Mouse (Mus musculus) embryonic facial prominence, embryonic 11.5 days (tissue): ENCODE results near the gene Sema3f. TPM values are rescaled to one million over a fixed set of nuclear protein-coding genes. Genes with fewer than 3 reads are reported as not detected.

Source experiments
- ATAC-seq: fragments of 200-750 bp; cut with Nextera tagmentation; replicated peaks from 2 replicates; pipeline ENCODE4 v1.8.0; 2017; ENCODE audit warnings: low read depth; ENCODE audit not compliant: insufficient number of reproducible peaks, low FRiP score, low TSS enrichment
- DNase-seq: peaks from one replicate; pipeline ENCODE4 v3.0.0-alpha.2; 2015; ENCODE audit warnings: low spot score
- H3K27ac ChIP-seq: fragments of 300-500 bp; sonication (generic); replicated peaks from 2 replicates; pipeline ENCODE4 v1.5.1; 2014; ENCODE audit warnings: mild to moderate bottlenecking, low read depth, low read length, control low read depth
- H3K27me3 ChIP-seq: fragments of 300-500 bp; sonication (generic); 2 replicates; pipeline ENCODE4 v1.6.1; 2014; ENCODE audit warnings: mild to moderate bottlenecking, low read length, moderate library complexity, mixed read lengths; ENCODE audit not compliant: control insufficient read depth, insufficient read depth
- H3K36me3 ChIP-seq: fragments of 300-500 bp; sonication (generic); replicated peaks from 2 replicates; pipeline ENCODE4 v1.6.1; 2014; ENCODE audit warnings: low read depth, mild to moderate bottlenecking, low read length, moderate library complexity, mixed read lengths; ENCODE audit not compliant: control insufficient read depth, insufficient read depth
- H3K4me1 ChIP-seq: fragments of 300-500 bp; sonication (generic); 2 replicates; pipeline ENCODE4 v1.6.1; 2014; ENCODE audit warnings: low read length, mixed read lengths; ENCODE audit not compliant: control insufficient read depth, insufficient read depth
- H3K4me2 ChIP-seq: fragments of 300-500 bp; sonication (generic); 2 replicates; pipeline ENCODE4 v1.6.1; 2014; ENCODE audit warnings: low read depth, mild to moderate bottlenecking, control low read depth, low read length, moderate library complexity
- H3K4me3 ChIP-seq: fragments of 300-500 bp; sonication (generic); 2 replicates; pipeline ENCODE4 v1.5.1; 2014; ENCODE audit warnings: low read depth, low read length, control low read depth
- H3K9ac ChIP-seq: fragments of 300-500 bp; sonication (generic); replicated peaks from 2 replicates; pipeline ENCODE4 v1.6.1; 2014; ENCODE audit warnings: mild to moderate bottlenecking, control low read depth, low read length
- H3K9me3 ChIP-seq: fragments of 300-500 bp; sonication (generic); replicated peaks from 2 replicates; pipeline ENCODE4 v1.6.1; 2016; ENCODE audit warnings: mild to moderate bottlenecking, low read length, inconsistent platforms, mixed read lengths; ENCODE audit not compliant: control insufficient read depth
- WGBS: fragments of 180-500 bp; shearing (Covaris S2); extraction: QIAGEN DNeasy Blood & Tissue Kit; methylation state at CpG from one replicate; pipeline ENCODE4 v1.1.7; 2014; 5-methylcytosine and 5-hydroxymethylcytosine counted together
- polyA plus RNA-seq: library from polyadenylated mRNA; unstranded; fragments of >200 nt; fragmentation: Nextera tagmentation; extraction: Ambion mirVana; gene quantifications from 2 replicates; pipeline ENCODE4 v1.2.1, GENCODE M21; 2014

Gene Sema3f
- polyA plus RNA-seq, 1 experiment from 2014 or later: 17.7 TPM

DNA sequence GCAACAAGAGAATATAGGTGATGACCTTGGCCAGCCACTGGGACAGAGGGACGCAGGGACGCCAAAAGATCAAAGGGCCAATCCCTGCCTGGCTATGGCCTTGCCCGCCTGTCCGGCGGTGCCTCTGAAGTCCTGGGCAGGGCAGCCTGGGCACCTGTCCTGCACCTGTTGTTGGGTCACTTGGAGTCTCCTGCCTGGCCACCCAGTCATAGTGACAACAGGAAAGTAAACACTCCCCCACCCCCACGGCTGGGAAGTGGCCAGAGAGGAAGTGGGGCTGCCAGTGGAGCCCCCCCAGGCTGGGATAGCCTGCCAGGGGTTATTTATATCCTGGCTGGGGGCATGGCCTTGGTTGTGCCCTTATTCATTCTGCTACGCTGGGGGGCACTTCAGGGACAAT lies 15.6 kb downstream of the Sema3f start:
- Histone ChIP-seq H3K27me3 (no peaks in the 10 kb centered on the region), H3K27ac (no peak overlapping the region), H3K4me2 (no peak overlapping the region), H3K9me3 (no peaks in the 10 kb centered on the region), H3K4me1 (peaks cover 22% of the 10 kb centered on the region), H3K4me3 (no peak overlapping the region), H3K9ac (no peak overlapping the region), H3K36me3 (peaks cover 13% of the 10 kb centered on the region)
- WGBS: 79% methylated on average over 7 of the region's 7 CpGs
- DNase-seq (no peak), ATAC-seq (no peak)

DNA sequence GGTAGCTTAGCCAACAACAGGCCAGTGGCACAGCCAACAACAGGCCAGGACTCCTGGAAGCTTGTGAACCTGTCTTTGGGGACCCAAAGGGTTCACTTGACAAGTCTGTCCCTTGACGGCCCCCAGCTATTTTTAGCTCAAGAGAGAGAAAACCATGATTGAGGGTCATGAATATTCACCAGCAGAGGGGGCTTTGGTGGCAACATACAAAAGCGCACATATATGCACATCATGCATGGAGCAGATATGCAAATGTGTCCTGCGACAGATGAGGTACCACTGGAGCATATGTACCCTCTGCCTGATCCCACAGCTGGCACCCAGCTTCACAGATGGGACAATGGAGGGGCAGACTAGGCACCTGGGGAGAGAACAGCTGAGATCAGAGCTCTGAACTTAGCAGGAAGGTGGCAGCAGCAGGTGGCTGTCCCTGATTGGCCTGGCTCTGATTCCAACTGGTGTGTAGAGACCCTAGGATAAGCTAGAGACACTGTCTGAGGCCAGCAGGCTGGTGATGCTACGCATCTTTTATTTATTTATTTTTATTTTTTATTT lies 16.8 kb downstream of the Sema3f start:
- no peaks in the 10 kb centered on the region for H3K9me3 ChIP-seq
- no peak overlapping the region for H3K9ac ChIP-seq
- ATAC-seq: no peak
- H3K36me3 ChIP-seq: peaks cover 16% of the 10 kb centered on the region
- H3K27ac ChIP-seq: no peak overlapping the region
- WGBS: 75% methylated on average over 4 of the region's 4 CpGs
- no peak overlapping the region for H3K4me2 ChIP-seq
- H3K4me1 ChIP-seq: peaks cover 11% of the 10 kb centered on the region
- H3K27me3 ChIP-seq: no peaks in the 10 kb centered on the region
- DNase-seq: no peak
- H3K4me3 ChIP-seq: no peak overlapping the region

DNA sequence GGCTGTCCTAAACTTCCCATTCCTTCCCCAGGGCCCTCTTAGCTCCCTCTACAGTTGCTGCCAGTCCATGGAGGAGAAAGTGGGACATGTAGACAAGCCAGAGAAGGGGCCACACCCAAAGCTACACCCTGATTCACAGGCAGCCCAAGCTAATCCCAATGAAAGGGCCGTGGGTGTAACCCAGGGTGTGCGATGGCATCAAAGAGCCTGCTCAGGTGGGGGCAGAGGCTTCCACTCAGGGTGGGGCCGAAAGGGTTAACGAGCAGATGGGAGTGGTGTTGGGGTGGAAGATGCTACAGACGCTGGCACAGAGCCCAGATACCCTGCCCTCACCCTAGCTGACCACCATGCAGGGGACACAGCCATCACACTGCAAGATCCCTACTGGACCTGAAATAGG lies 17.5 kb downstream of the Sema3f start:
- ATAC-seq (no peak), DNase-seq (no peak)
- H3K9me3 ChIP-seq: no peaks in the 10 kb centered on the region
- no peak overlapping the region for H3K4me2 ChIP-seq
- no peaks in the 10 kb centered on the region for H3K27me3 ChIP-seq
- peaks cover 23% of the 10 kb centered on the region for H3K36me3 ChIP-seq
- no peak overlapping the region for H3K4me3 ChIP-seq
- 82% methylated on average over 5 of the region's 5 CpGs for WGBS
- H3K4me1 ChIP-seq: peaks cover 7% of the 10 kb centered on the region
- no peak overlapping the region for H3K9ac ChIP-seq
- no peak overlapping the region for H3K27ac ChIP-seq

DNA sequence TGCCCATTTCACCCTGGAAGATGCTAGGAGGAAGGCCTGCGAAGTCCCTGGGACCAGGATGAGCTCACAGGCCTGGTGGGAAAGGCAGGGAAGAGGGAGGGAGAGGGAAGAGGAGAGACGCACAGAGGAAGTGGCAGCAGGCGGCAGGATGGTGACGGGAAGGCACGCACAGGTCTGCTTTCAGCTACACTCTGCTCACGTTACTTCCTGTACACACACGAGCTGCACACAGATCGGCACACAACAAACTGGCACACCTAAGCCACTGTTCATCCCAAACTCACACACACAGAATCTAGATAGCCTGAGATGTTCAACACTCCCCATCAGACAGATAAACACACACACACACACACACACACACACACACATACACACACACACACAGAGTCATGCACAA lies 19.9 kb downstream of the Sema3f start:
- ATAC-seq (no peak), DNase-seq (no peak)
- no peak overlapping the region for H3K27ac ChIP-seq
- H3K9me3 ChIP-seq: no peaks in the 10 kb centered on the region
- peaks cover 29% of the 10 kb centered on the region for H3K36me3 ChIP-seq
- no peak overlapping the region for H3K9ac ChIP-seq
- WGBS: 79% methylated on average over 8 of the region's 8 CpGs
- no peaks in the 10 kb centered on the region for H3K4me1 ChIP-seq
- no peaks in the 10 kb centered on the region for H3K27me3 ChIP-seq
- H3K4me3 ChIP-seq: no peak overlapping the region
- no peak overlapping the region for H3K4me2 ChIP-seq

DNA sequence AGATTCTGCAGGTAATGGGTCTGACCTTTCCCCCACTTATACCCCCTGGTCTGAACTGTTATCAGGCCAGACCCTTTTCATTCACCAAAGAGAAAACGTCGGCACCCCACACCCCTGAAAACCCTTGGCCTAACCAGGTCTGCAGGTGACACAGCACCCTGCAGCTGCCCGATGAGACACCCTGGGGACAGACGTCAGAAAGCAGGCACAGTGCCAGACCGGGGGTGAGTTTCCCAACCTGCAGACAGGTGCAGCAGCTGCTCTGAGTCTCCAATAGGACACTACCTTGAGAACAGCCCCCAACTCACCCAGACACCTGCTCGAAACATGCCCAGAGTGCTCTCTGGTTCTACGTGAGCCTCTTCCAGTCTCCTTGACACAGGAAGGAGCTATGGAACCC lies 21.3 kb downstream of the Sema3f start:
- Histone ChIP-seq H3K27ac (no peak overlapping the region), H3K9me3 (no peaks in the 10 kb centered on the region), H3K4me2 (no peak overlapping the region), H3K4me1 (no peaks in the 10 kb centered on the region), H3K36me3 (peaks cover 38% of the 10 kb centered on the region), H3K4me3 (no peak overlapping the region), H3K9ac (no peak overlapping the region), H3K27me3 (no peaks in the 10 kb centered on the region)
- 76% methylated on average over 7 of the region's 7 CpGs for WGBS
- DNase-seq (no peak), ATAC-seq (no peak)

DNA sequence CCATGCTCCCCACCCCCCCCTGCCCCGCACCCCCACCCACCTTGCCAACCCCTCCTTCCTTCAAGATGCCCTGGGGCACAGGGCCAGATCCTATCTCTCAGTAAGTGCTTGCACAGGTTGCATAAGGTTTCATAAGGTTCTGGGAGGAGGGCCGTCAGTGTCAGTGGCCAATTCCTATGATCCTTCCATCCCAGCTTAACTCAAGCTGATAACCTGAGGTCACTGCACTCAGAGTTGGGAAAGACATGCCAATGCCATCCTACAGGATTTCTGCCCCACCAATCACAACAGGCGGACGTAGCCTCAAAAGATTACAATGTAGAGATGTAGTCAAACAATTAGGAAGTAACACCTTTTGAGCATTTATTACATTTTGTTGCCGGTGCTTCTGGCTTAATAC lies 21.9 kb downstream of the Sema3f start:
- Histone ChIP-seq H3K9me3 (no peaks in the 10 kb centered on the region), H3K36me3 (peaks cover 38% of the 10 kb centered on the region), H3K4me3 (no peak overlapping the region), H3K27ac (no peak overlapping the region), H3K27me3 (no peaks in the 10 kb centered on the region), H3K4me1 (no peaks in the 10 kb centered on the region), H3K9ac (no peak overlapping the region), H3K4me2 (no peak overlapping the region)
- no peak for DNase-seq
- WGBS: 90% methylated on average over 5 of the region's 5 CpGs
- no peak for ATAC-seq

DNA sequence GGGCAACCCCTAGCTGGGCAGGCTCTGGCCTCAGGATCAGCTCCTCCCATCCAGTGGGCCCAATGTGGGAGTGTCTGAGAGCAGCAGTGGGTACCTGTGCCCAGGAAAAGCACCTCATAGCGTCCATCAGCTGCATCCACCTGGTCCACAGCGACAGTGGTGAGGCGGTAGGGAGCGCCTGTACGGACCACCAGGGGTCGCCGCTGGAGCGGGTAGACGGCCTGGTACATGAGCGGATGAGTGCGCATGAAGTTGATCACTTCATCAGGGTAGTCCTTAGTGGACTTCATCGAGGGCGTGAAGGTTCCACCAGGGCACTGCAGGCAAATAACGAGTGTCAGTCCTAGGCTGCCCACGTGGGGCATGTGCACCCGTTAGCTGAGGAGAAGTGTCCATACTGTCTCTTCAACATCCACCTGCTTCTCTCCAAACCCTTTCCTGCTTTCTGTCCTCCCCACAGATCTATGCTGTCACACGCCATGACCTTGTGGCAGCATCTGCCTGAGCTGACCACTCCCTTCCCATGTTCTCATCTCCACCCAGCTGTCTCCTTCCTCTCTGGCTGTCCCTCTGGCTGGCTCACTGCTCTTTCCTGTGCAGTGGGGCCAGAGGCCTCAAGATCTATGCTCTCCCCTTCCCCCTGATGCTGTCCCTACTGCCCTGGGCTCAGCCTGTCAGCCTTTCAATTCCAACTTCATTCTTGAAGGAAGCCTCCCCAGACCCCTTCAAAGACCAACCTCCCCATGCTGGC lies 24.9 kb downstream of the Sema3f start:
- Histone ChIP-seq H3K36me3 (peaks cover 27% of the 10 kb centered on the region), H3K4me1 (no peaks in the 10 kb centered on the region), H3K27ac (no peak overlapping the region), H3K9me3 (no peaks in the 10 kb centered on the region), H3K4me3 (no peak overlapping the region), H3K4me2 (no peak overlapping the region), H3K9ac (no peak overlapping the region), H3K27me3 (no peaks in the 10 kb centered on the region)
- 39% methylated on average over 17 of the region's 17 CpGs for WGBS
- ATAC-seq (peak; percentile 30; the same call in 1 of the 2 replicates), DNase-seq (peak; percentile 55)

DNA sequence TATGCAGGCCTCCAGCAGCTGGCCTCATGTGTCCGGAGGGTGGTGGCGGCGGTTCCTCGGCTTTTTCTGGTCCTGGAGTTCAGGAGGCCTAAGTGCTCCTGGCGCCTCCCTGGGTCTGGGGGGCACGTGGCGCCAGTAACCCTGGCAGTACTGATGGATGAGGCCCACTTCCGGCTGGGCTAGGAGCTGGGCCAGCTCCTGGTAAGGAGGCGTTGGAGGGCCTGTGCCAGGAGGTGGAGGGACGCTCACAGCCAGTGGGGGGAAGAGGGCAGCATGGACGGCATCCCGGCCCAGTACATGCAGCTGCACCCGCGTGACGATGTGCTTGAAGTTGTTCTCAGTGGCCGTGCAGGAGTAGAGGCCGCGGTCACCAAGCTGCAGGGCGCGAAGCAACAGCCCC lies 27.9 kb downstream of the Sema3f start:
- no peak for DNase-seq
- Histone ChIP-seq H3K27me3 (peaks cover 3% of the 10 kb centered on the region), H3K4me2 (no peak overlapping the region), H3K9me3 (no peaks in the 10 kb centered on the region), H3K9ac (no peak overlapping the region), H3K4me1 (no peaks in the 10 kb centered on the region), H3K4me3 (no peak overlapping the region), H3K27ac (no peak overlapping the region), H3K36me3 (peaks cover 14% of the 10 kb centered on the region)
- WGBS: 90% methylated on average over 20 of the region's 20 CpGs
- no peak for ATAC-seq
